Mouse (Mus musculus): ENCODE measurements around the gene Cldn12.

Gene Cldn12

GRCm38 (mm10) chr5:5514196-5515076, at the start of gene Cldn12:
Cldn12 (minus strand) TSS chr5:5514958.
- in situ Hi-C loops (cut with MboI, MseI), result loop anchor here (5.0 kb wide), 1 partner anchor 43 kb away; the partner anchor contains the start of gene Gtpbp10

DNA sequence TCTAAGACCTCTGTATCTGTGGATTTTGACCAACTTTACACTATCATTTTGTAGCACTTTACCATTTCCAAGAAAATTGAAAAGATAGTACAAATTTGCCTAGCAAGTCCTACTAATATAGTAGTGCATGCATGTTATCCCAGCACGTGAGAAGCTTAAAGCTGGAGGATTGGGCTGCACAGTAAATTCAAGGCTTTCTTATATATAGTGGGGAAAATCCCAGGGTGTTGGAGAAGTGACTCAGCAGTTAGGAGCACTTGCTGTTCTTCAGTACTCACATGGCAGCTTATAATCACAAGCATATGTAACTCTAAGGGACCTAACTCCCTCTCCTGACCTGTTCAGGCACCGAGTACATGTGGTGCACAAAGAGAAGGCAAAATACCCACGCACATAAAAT, 47.7 kb upstream of the Cldn12 start:
- in situ Hi-C loops (cut with MboI, MseI), result no loop called here

DNA sequence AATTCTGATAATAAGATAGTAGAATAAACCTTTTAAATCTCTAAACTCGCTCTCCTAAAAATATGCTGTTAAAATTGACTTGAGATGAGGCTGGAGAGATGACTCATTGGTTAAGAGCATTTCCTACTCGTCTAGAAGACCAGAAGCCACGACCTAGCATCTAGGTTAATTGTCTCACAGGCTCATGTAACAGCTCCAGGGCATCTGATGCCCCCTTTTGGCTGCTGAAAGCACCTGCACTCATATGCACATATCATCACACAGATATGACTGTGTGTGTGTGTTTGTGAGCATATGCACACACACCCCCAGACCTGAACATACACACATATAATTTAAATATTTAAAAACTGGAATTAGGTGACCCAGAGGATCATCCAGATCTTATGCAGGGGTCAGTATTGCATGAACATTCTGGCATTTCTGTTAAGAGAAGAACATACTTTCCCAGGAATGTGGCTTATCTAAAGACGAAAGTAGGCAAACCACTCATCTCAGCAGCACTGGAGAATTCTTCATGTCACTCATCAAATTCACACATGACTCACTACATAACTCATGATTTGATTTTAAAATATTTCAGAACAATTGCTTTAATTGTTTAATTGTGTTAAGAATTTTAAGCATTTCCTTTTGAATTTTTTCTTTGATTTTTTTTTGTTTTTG, 46.4 kb upstream of the Cldn12 start:
- in situ Hi-C loops (cut with MboI, MseI), result no loop called here

DNA sequence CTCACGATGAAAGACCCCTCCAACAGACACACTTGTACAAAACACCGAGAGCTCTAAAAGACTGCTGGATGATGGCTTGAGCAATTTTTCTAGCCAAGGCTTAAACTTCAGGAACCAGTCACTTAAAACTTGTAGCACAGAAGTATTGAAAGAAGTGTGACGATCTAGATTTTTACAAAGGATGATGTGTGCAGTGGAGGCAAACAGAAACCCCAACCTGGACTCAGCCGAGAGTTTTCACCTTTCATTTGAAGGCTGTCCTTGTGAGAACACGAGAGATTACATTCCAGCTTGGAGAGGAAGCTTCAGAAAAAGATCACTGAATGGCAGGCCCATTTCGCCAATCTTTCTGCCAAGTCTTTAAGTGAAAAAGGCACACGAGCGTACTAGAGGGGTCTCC, 45.0 kb upstream of the Cldn12 start:
- in situ Hi-C loops (cut with MboI, MseI), result loop anchor here (5.0 kb wide), 1 partner anchor 47 kb away; the partner anchor contains the start of gene Cldn12

- in situ Hi-C loops (cut with MboI, MseI), result loop anchor here (5.0 kb wide), 1 partner anchor 47 kb away; the partner anchor contains the start of gene Cldn12
These were observed 44.5 kb upstream of the Cldn12 start, which contains the start of gene Gtpbp10 for GRCm38 (mm10) chr5:5559079-5559740. Gtpbp10 (minus strand) TSS chr5:5559538.

- in situ Hi-C loops (cut with MboI, MseI), result no loop called here
These were observed 36.4 kb upstream of the Cldn12 start for GRCm38 (mm10) chr5:5551110-5551509.

DNA sequence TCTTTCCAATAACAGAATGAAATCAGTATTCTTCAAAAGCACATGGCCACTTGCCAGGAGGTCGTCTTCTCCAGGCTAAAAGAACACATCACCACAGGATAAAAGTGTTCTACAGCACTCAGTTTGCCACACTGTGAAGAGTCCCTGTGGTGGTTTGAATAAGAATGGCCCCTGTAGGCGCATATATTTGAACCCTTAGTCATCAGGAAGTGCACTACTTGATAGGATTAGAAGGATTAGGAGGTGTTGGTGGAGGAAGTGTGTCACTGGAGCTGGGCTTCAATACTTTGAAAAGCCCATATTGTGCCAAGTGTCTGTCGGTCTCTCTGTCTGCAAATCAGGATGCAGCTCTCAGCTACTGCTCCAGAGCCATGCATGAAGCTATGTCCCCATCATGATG, 25.6 kb upstream of the Cldn12 start:
- in situ Hi-C loops (cut with MboI, MseI), result no loop called here

DNA sequence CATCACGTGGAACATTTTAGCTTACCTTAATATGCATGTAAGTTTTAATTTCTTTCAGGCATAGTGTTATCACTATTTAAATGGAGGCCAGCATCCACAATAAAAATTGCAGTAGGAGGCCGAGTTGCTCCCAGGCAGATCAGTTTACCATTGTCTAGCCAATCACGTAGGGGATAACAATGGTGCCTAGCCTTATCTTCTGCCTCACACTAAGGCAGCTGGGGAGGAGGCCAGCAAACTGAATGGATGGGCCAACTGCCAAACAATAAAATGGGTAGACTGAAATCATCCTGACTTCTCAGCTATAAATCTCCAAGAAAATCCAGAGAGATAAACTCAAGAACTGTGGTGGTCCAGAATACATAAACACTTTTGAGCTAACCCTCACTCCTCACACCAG, 25.0 kb upstream of the Cldn12 start:
- in situ Hi-C loops (cut with MboI, MseI), result no loop called here

DNA sequence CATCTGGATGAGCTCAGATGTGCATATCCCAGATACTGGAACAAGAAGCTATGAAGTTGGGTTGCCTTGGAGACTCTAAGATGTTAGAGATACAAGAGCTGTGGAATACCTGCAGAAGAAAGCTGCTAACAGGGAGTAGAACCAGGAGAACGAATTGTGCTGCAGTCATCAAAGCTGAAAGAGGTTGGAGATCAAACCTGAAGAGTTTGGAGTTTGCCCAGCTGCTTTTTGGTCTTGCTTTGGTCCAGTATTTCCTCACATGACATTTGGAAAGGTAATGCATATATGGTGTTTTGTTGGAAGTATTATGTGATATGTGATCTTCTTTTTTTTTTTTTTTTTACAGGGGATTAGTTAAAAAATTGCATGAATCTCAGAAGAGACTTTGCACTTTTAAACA, 21.4 kb upstream of the Cldn12 start:
- in situ Hi-C loops (cut with MboI, MseI), result no loop called here

DNA sequence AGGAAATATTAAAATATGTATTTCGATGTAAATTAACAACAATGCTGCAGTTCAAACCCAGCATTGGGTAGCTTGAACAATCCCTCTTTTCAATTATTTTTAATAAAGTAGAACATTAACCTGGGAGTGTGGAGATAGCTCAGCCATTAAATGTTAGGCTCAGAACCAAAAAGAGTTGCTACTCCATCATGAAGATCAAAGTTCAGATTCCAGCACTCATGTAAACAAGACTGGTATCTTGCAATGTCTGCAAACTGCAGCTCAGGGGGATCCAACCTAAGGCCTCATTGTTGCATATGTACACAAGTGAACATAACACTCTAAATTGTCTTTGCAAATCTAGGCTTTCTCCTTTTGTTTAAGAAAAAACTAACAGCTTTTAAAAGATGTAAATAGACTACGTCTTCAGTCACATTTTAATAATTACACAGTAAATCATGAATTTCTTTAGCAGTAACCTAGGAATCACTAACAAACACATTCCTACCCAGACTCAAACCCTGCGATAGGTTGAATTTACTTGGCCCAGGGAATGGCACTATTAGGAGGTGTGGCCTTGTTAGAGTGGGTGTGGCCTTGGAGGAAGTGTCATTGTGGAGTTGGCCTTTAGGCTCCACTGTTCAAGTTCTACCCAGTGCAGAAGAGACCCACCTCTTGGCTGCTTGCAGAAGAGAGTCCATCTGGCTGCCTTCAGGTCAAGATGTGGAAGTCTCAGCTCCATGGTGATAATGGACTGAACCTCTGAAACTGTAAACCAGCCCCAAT, 19.1 kb upstream of the Cldn12 start:
- in situ Hi-C loops (cut with MboI, MseI), result no loop called here

GRCm38 (mm10) chr5:5515411-5515810, 653 bp upstream of the Cldn12 start:
- in situ Hi-C loops (cut with MboI, MseI), result no loop called here

DNA sequence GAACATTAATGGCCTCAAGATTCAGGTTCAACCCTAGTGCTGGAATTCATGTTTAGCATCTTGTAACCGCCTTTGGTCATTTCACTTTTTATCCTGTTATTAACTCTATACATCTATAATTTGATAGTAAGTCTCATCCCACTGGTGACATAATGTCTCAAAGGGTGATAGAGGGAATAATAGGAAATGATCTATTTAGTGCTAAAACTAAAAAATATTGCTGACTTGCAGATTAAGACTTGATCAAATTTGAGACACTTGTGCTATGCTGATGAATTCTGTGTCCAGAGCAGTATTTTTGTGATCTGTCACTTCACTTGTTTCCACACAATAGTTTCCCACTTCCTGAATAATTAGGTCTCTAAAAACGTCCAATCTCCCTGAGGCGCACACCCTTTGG, 3.4 kb downstream of the Cldn12 start:
- in situ Hi-C loops (cut with MboI, MseI), result loop anchor here (5.0 kb wide), 1 partner anchor 46 kb away; the partner anchor contains the start of gene Gtpbp10

- in situ Hi-C loops (cut with MboI, MseI), result loop anchor here (5.0 kb wide), 1 partner anchor 46 kb away; the partner anchor contains the start of gene Gtpbp10
These were observed 3.8 kb downstream of the Cldn12 start for GRCm38 (mm10) chr5:5510989-5511388.

DNA sequence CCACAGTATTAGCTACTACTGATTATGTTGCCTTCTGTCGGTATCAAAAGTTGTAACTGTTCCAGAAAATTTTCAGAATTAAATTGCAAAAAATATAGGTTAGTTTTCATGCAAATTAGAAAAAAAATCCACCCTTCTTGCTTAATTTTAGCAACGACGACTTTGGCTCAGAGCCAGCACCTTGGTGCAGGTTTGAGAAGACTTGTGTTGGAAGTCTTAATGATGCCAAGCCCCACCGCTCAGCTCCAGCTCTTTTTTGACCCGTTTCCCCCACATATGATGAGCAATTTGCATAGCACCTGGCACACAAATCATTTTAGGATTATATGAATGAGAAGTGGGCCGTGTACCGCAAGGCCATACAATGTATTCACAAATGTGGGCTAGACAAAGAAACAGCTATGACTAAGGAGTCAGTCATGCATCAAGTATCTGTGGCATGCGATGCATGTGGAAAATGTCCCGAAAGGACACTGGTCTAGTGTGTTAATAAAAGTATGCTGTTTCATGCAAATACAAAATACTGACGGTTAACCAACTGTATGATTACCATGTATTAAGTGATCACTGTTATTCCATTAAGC, 4.4 kb downstream of the Cldn12 start:
- in situ Hi-C loops (cut with MboI, MseI), result loop anchor here (5.0 kb wide), 1 partner anchor 47 kb away; the partner anchor contains the start of gene Gtpbp10

- in situ Hi-C loops (cut with MboI, MseI), result no loop called here
These were observed 6.5 kb downstream of the Cldn12 start for GRCm38 (mm10) chr5:5508231-5508630.

DNA sequence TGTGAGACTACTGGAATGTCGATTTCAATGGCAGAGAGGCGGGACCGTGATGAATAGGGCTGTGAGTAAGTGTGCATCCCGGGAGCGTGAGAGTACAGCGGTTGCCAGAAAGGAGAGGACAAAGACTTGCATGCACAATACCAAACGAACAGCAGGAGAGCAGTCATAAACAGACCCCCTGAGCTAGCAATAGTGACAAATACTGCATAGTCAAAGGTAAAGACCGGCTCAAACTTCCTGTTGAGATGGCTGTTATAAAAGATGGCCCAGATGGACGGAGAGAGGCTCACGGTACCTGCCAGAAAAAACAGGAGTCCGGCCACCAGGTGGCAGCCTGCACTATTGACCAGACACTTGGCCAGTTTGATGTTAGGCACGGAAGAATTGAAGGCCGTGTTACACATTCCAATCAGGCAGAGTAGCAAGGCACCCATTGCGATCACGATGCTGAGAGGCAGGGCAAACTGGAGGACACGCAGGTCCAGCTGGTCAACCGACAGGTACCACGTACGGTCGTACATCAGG, 7.0 kb downstream of the Cldn12 start:
- in situ Hi-C loops (cut with MboI, MseI), result no loop called here

DNA sequence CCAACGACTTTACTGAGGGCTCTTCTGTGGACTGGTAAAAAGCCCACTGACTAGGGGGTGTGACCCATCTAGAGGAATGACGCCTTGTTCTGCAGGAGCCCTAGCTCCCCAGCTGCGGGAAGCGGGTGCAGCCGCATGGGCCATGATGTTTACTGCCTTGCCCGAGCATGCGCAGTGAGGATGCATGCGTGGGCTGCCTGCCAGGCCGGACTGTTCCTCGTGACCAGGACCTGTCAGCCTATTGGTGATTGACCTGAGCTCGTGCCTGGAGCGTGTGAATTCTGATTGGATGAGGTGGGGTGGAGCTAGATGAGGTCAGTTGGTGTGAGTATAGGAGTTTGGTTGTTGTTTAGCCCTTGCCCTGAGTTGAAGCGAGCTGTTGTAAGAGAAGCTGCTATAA, 10.3 kb downstream of the Cldn12 start:
- in situ Hi-C loops (cut with MboI, MseI), result no loop called here

DNA sequence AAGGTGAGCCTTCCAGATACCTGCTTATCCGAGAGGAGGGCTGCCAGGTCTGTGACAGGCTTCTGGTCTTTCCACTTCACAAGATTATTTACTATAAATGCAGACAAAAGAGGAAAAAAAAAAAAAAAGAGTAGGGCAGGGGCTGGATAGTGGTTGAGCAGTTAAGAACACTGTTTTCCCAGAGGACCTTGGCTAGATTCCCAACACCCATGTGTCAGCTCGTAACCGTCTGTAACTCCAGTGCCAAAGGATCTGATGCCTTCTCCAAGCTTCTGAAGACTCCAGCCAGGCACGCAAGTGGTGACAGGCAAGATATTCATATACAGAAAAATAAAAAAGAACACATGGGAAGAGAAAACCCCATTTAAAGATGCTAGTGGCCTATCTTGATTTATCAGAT, 11.4 kb downstream of the Cldn12 start:
- in situ Hi-C loops (cut with MboI, MseI), result no loop called here

DNA sequence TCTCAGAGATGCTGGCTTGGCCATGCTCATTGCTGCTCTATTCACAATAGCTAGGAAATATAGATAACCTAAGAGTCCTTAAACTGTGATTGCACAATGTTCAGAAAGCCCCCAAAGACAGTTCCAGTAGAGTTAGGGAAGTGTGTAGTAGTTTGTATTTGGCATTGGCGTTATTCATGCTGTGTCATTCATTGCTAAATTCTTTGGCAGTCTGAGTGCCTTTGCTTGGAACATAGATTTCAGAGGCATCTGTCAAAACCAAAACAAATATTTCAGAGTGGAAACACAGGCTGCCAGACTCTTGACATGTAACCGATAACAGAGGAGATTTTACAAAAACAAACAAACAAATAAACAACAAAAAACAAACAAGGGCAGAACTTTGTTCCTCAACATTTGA, 13.2 kb downstream of the Cldn12 start:
- in situ Hi-C loops (cut with MboI, MseI), result no loop called here

DNA sequence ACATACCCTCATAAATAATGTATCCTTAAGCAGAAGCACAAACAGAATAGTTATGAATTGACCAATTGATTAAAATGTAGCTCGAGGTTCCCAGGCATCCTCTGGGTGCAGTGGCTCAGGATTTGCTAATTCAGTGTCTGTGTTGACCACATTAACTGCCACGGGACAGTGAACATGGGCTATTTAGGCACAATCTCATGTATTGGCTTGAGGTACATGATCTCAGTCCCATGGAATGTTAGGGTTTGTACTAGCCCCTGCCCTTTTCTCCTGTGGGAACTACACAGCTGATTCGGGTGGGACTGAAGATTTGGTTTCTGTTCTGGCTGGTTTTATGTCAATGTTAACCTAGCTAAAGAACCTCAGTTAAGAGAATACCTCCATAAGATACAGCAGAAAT, 18.4 kb downstream of the Cldn12 start:
- in situ Hi-C loops (cut with MboI, MseI), result loop anchor here (5.0 kb wide), 1 partner anchor 256 kb away; no protein-coding TSS in a partner anchor

Measured in T-helper 1 cell (primary cell).